Mouse (Mus musculus) cortical plate, adult 2 months (tissue): ENCODE results near the gene Nrp1.

Source experiments
- CTCF ChIP-seq: fragments of 200-500 bp; IDR thresholded peaks from 2 replicates; pipeline ENCODE4 v1.5.1; 2011; ENCODE audit warnings: mild to moderate bottlenecking, control low read depth, low read length; ENCODE audit not compliant: insufficient read depth; ENCODE audit errors: extremely low read depth
- POLR2A ChIP-seq: fragments of 200-500 bp; IDR thresholded peaks from 2 replicates; pipeline ENCODE4 v1.6.1; 2011; ENCODE audit warnings: mild to moderate bottlenecking, low read length, control low read depth; ENCODE audit not compliant: insufficient read depth; ENCODE audit errors: extremely low read depth

GRCm38 (mm10) chr8:128451121-128451520 lies 92.7 kb downstream of the Nrp1 start:
- TF ChIP-seq CTCF (no peak), POLR2A (no peak)
